In genomic region chr10:89621129-89621528, GRCm38 (mm10) we compare ENCODE assay signal across 17 mouse cellular contexts. TPM values are rescaled to one million over a fixed set of nuclear protein-coding genes. Genes with fewer than 3 reads are reported as not detected.
A peak's percentile ranks its signal among the peaks of the same experiment; 100 is the strongest.
DNase-seq lines count a peak whose midpoint lies in the region; ATAC-seq and TF ChIP-seq lines count a peak whose summit lies in the region.
"Had no signal": no experiment of that assay in that cellular context is flagged by ENCODE, and none has a peak within 500 bp of the region (broad histone marks: within the 10 kb centered on the region; RNA-seq: fewer than 3 reads in every experiment).

TSS of gene Slc17a8 (minus strand) at chr10:89621253.

- WGBS in heart, embryonic 11.5 days (ENCODE audit: insufficient replicate concordance): 28% methylated on average over 7 of the region's 7 CpGs
- 19% methylated on average over 7 of the region's 7 CpGs for WGBS in lung, embryonic 14.5 days
- WGBS in midbrain, postnatal 0 days: 22% methylated on average over 7 of the region's 7 CpGs
- 20% methylated on average over 7 of the region's 7 CpGs for WGBS in forebrain, embryonic 13.5 days

- H3K9me3 ChIP-seq in heart, embryonic 11.5 days (replicated peaks; ENCODE audit: control insufficient read depth, low read length): no peaks in the 10 kb centered on the region
- H3K9me3 ChIP-seq in lung, embryonic 14.5 days (ENCODE audit: low read depth, low read length): no peaks in the 10 kb centered on the region
- no peaks in the 10 kb centered on the region for H3K9me3 ChIP-seq in midbrain, postnatal 0 days (ENCODE audit: low read length)
- H3K9me3 ChIP-seq in forebrain, embryonic 13.5 days (replicated peaks): no peaks in the 10 kb centered on the region
- H3K9me3 ChIP-seq: kidney, embryonic 15.5 days; limb, embryonic 15.5 days; midbrain, embryonic 12.5 days; neural tube, embryonic 13.5 days had no signal

- H3K36me3 ChIP-seq in heart, embryonic 11.5 days (ENCODE audit: control insufficient read depth, insufficient read depth, low read length): no peaks in the 10 kb centered on the region
- no peaks in the 10 kb centered on the region for H3K36me3 ChIP-seq in lung, embryonic 14.5 days (ENCODE audit: insufficient read depth)
- no peaks in the 10 kb centered on the region for H3K36me3 ChIP-seq in midbrain, postnatal 0 days (ENCODE audit: insufficient read depth, low read length)
- no peaks in the 10 kb centered on the region for H3K36me3 ChIP-seq in forebrain, embryonic 13.5 days (ENCODE audit: poor library complexity, severe bottlenecking)
- H3K36me3 ChIP-seq: kidney, embryonic 15.5 days; limb, embryonic 15.5 days; midbrain, embryonic 12.5 days; neural tube, embryonic 13.5 days had no signal

- no peaks in the 10 kb centered on the region for H3K4me1 ChIP-seq in heart, embryonic 11.5 days (ENCODE audit: control insufficient read depth, insufficient read depth, low read length)
- no peaks in the 10 kb centered on the region for H3K4me1 ChIP-seq in lung, embryonic 14.5 days (ENCODE audit: insufficient read depth)
- H3K4me1 ChIP-seq in midbrain, postnatal 0 days (ENCODE audit: insufficient read depth, low read length): no peaks in the 10 kb centered on the region
- H3K4me1 ChIP-seq in forebrain, embryonic 13.5 days: 0 out of 2 replicates have a peak, but pooled peaks cover 4% of the 10 kb centered on the region
- H3K4me1 ChIP-seq: kidney, embryonic 15.5 days; limb, embryonic 15.5 days; midbrain, embryonic 12.5 days; neural tube, embryonic 13.5 days had no signal

- H3K9ac ChIP-seq in heart, embryonic 11.5 days (ENCODE audit: low read depth, low read length): no peak within 1 kb of the TSS
- H3K9ac ChIP-seq in lung, embryonic 14.5 days: no peak within 1 kb of the TSS
- H3K9ac ChIP-seq in midbrain, postnatal 0 days (replicated peaks; ENCODE audit: low read length, poor library complexity, severe bottlenecking): no peak within 1 kb of the TSS
- H3K9ac ChIP-seq in forebrain, embryonic 13.5 days: no peak within 1 kb of the TSS
- H3K9ac ChIP-seq: kidney, embryonic 15.5 days; limb, embryonic 15.5 days; midbrain, embryonic 12.5 days; neural tube, embryonic 13.5 days had no signal

- no peaks in the 10 kb centered on the region for H3K27me3 ChIP-seq in heart, embryonic 11.5 days (ENCODE audit: control insufficient read depth, insufficient read depth, low read length)
- H3K27me3 ChIP-seq in lung, embryonic 14.5 days (ENCODE audit: insufficient read depth, low read length): no peaks in the 10 kb centered on the region
- H3K27me3 ChIP-seq in midbrain, postnatal 0 days (ENCODE audit: insufficient read depth, low read length): no peaks in the 10 kb centered on the region; the same call in 1 of the 2 replicates
- 0 out of 2 replicates have a peak, but pooled peaks cover 2% of the 10 kb centered on the region for H3K27me3 ChIP-seq in forebrain, embryonic 13.5 days
- H3K27me3 ChIP-seq: kidney, embryonic 15.5 days; midbrain, embryonic 12.5 days; neural tube, embryonic 13.5 days had no signal

- H3K4me3 ChIP-seq in heart, embryonic 11.5 days (ENCODE audit: low read depth, low read length): no peak within 1 kb of the TSS
- no peak within 1 kb of the TSS for H3K4me3 ChIP-seq in lung, embryonic 14.5 days (ENCODE audit: low read depth, low read length)
- H3K4me3 ChIP-seq in midbrain, postnatal 0 days (ENCODE audit: low read depth, low read length): no peak within 1 kb of the TSS
- H3K4me3 ChIP-seq in forebrain, embryonic 13.5 days: no peak within 1 kb of the TSS
- H3K4me3 ChIP-seq: kidney, embryonic 15.5 days; limb, embryonic 15.5 days; midbrain, embryonic 12.5 days; neural tube, embryonic 13.5 days had no signal

- DNase-seq in heart, adult 8-10 months (ENCODE audit: low spot score): no peak
- DNase-seq in lung, embryonic 14.5 days: peak; percentile 3
- DNase-seq in lung, postnatal 25 days (ENCODE audit: low spot score): no peak
- peak; percentile 6 for DNase-seq in midbrain, postnatal 0 days (ENCODE audit: low spot score)
- no peak for DNase-seq in urinary bladder, postnatal 10 days (ENCODE audit: low spot score)
- DNase-seq: adrenal gland, postnatal 36 days; cerebellum, adult 11 months; lung, postnatal 10 days had no signal

- peak within 1 kb of the TSS; percentile 32 for H3K4me2 ChIP-seq in heart, embryonic 11.5 days
- no peak within 1 kb of the TSS for H3K4me2 ChIP-seq in lung, embryonic 14.5 days
- peak within 1 kb of the TSS; percentile 25; the same call in 1 of the 2 replicates for H3K4me2 ChIP-seq in midbrain, postnatal 0 days (ENCODE audit: low read depth, low read length, poor library complexity, severe bottlenecking)
- no peak within 1 kb of the TSS for H3K4me2 ChIP-seq in forebrain, embryonic 13.5 days
- H3K4me2 ChIP-seq: kidney, embryonic 15.5 days; limb, embryonic 15.5 days; midbrain, embryonic 12.5 days; neural tube, embryonic 13.5 days had no signal

- ATAC-seq in heart, embryonic 11.5 days (replicated peaks; ENCODE audit: insufficient number of reproducible peaks, low FRiP score, low TSS enrichment): no peak
- ATAC-seq in lung, embryonic 14.5 days (ENCODE audit: insufficient read depth): no peak
- ATAC-seq in midbrain, postnatal 0 days (ENCODE audit: low FRiP score): no peak
- no peak for ATAC-seq in erythroblast, adult 5-6 weeks (replicated peaks; ENCODE audit: low FRiP score, poor library complexity, severe bottlenecking)
- no peak for ATAC-seq in forebrain, embryonic 13.5 days

- no peak for TF ChIP-seq CTCF in lung, embryonic 14.5 days (IDR thresholded peaks at IDR 0.05; ENCODE audit: low read depth)
- no peak for TF ChIP-seq CTCF in midbrain, postnatal 0 days (IDR thresholded peaks at IDR 0.05)

- H3K27ac ChIP-seq in heart, embryonic 11.5 days (ENCODE audit: low read depth, low read length): no peak within 1 kb of the TSS
- no peak within 1 kb of the TSS for H3K27ac ChIP-seq in lung, embryonic 14.5 days (ENCODE audit: low read depth)
- no peak within 1 kb of the TSS for H3K27ac ChIP-seq in midbrain, postnatal 0 days (ENCODE audit: low read depth, low read length)
- no peak within 1 kb of the TSS for H3K27ac ChIP-seq in forebrain, embryonic 13.5 days
- H3K27ac ChIP-seq: kidney, embryonic 15.5 days; limb, embryonic 15.5 days; midbrain, embryonic 12.5 days; neural tube, embryonic 13.5 days had no signal

RNA-seq across cellular contexts. Expression of gene Slc17a8, which starts in this region (rescaled TPM):
- 0.14 and 0.20 TPM in 2 replicates for polyA plus RNA-seq in heart, embryonic 11.5 days (2014; fragmentation: Nextera tagmentation; extraction: Ambion mirVana)
- total RNA-seq in heart, adult 8-10 months (2022): not detected
- polyA plus RNA-seq in lung, embryonic 14.5 days (2014; fragmentation: Nextera tagmentation; extraction: Ambion mirVana): not detected in 2 replicates
- total RNA-seq in midbrain, postnatal 0 days (2014; rRNA removed): 1.9 and 3.7 TPM in 2 replicates
- 0.76 and 0.93 TPM in 2 replicates for polyA plus RNA-seq in midbrain, postnatal 0 days (2015; fragmentation: Nextera tagmentation; extraction: Ambion mirVana)
- total RNA-seq in erythroblast, adult 5-6 weeks (2015; ENCODE audit: low replicate concordance): 0.63 and 0.96 TPM in 2 replicates
- not detected in 2 replicates for total RNA-seq in erythroblast, adult 5-6 weeks (2017; ENCODE audit: low replicate concordance)
- polyA plus RNA-seq in forebrain, embryonic 13.5 days (2015; fragmentation: Nextera tagmentation; extraction: Ambion mirVana): 0.46 and 0.60 TPM in 2 replicates
- total RNA-seq: common myeloid progenitor, adult 5-6 weeks; hematopoietic stem cell, adult 5-6 weeks had no signal

Comparison
In these comparisons a context has a peak if more than half of its experiments do, and no peak if none do; other contexts are left out.
1. Peak in DNase-seq in lung, embryonic 14.5 days; RNA of the gene not detected or under 1 TPM.
2. H3K4me2 ChIP-seq: peak in heart, embryonic 11.5 days (single experiment) and midbrain, postnatal 0 days (single experiment); none in lung, embryonic 14.5 days (single experiment) and forebrain, embryonic 13.5 days (single experiment).